Mouse (Mus musculus) MEL (cell line): ENCODE data around the gene Ofd1. TPM values are rescaled to one million over a fixed set of nuclear protein-coding genes. Genes with fewer than 3 reads are reported as not detected.

Experiments used
- DNase-seq: peaks from one replicate; pipeline ENCODE4 v3.0.0; 2011; ENCODE audit warnings: low read depth, low spot score
- H3K27ac ChIP-seq: 2 replicates; pipeline ENCODE4 v1.5.1; 2012; ENCODE audit warnings: low read depth, mild to moderate bottlenecking, control low read depth, low read length, moderate library complexity; ENCODE audit not compliant: control insufficient read depth
- H3K27me3 ChIP-seq, 2 experiments: fragments of 150-350 bp in 1 of 2; sonication (generic) in 1 of 2; 2 replicates each; pipeline ENCODE4 v1.6.1; 2012; ENCODE audit warnings: low read length in 2 of 2, mild to moderate bottlenecking in 2 of 2, improper control_type of control experiment in 1 of 2, moderate library complexity in 1 of 2; ENCODE audit not compliant: insufficient read depth in 2 of 2, control insufficient read depth in 1 of 2
- H3K36me3 ChIP-seq, 2 experiments: 2 replicates each; pipeline ENCODE4 v1.6.1; 2012 to 2014; ENCODE audit warnings: low read length in 2 of 2, improper control_type of control experiment in 1 of 2, inconsistent platforms in 1 of 2, mild to moderate bottlenecking in 1 of 2; ENCODE audit not compliant: insufficient read depth in 2 of 2, control insufficient read depth in 1 of 2
- H3K4me1 ChIP-seq, 2 experiments: fragments of 150-350 bp in 1 of 2; sonication (generic) in 1 of 2; 2 replicates each; pipeline ENCODE4 v1.6.1; 2012; ENCODE audit warnings: low read length in 2 of 2, improper control_type of control experiment in 1 of 2, mild to moderate bottlenecking in 1 of 2; ENCODE audit not compliant: insufficient read depth in 2 of 2, control insufficient read depth in 1 of 2
- H3K4me3 ChIP-seq, 2 experiments: fragments of 150-350 bp in 1 of 2; sonication (generic) in 1 of 2; 2 replicates each; pipeline ENCODE4 v1.5.1; 2012; ENCODE audit warnings: low read depth in 2 of 2, low read length in 2 of 2, mild to moderate bottlenecking in 2 of 2, moderate library complexity in 2 of 2, control low read depth in 1 of 2, improper control_type of control experiment in 1 of 2; ENCODE audit not compliant: control insufficient read depth in 1 of 2, insufficient read depth in 1 of 2
- H3K79me2 ChIP-seq: 2 replicates; pipeline ENCODE4 v1.6.1; 2012; ENCODE audit warnings: mild to moderate bottlenecking, low read length, moderate library complexity; ENCODE audit not compliant: control insufficient read depth, poor library complexity, insufficient read depth
- H3K9ac ChIP-seq: 2 replicates; pipeline ENCODE4 v1.6.1; 2012; ENCODE audit warnings: low read depth, mild to moderate bottlenecking, control low read depth, low read length, moderate library complexity; ENCODE audit not compliant: control insufficient read depth, poor library complexity, severe bottlenecking
- H3K9me3 ChIP-seq: fragments of 150-350 bp; sonication (generic); replicated peaks from 2 replicates; pipeline ENCODE4 v1.6.1; 2012; ENCODE audit warnings: mild to moderate bottlenecking, low read length, improper control_type of control experiment, moderate library complexity; ENCODE audit not compliant: insufficient read depth
- BHLHE40 ChIP-seq: IDR thresholded peaks from 2 replicates; pipeline ENCODE4 v1.6.1; 2012; ENCODE audit warnings: low read depth, mild to moderate bottlenecking, inconsistent platforms, low read length, improper control_type of control experiment, borderline replicate concordance
- CHD1 ChIP-seq: IDR thresholded peaks from 2 replicates; pipeline ENCODE4 v1.6.1; 2012; ENCODE audit warnings: low read depth, mild to moderate bottlenecking, inconsistent platforms, low read length, improper control_type of control experiment
- CTCF ChIP-seq, 3 experiments: IDR thresholded peaks in 2 of 3; conservative IDR thresholded peaks in 1 of 3; 2 replicates each; pipeline ENCODE4 v1.5.1; 2011 to 2012; ENCODE audit warnings: low read length in 3 of 3, low read depth in 2 of 3, mild to moderate bottlenecking in 2 of 3, improper control_type of control experiment in 1 of 3, inconsistent platforms in 1 of 3, mixed read lengths in 1 of 3, moderate library complexity in 1 of 3; ENCODE audit not compliant: control insufficient read depth in 1 of 3, insufficient read depth in 1 of 3, poor library complexity in 1 of 3, severe bottlenecking in 1 of 3
- EP300 ChIP-seq, 2 experiments: IDR thresholded peaks; 2 replicates each; pipeline ENCODE4 v1.6.1; 2011; ENCODE audit warnings: improper control_type of control experiment in 2 of 2, low read length in 2 of 2, low read depth in 1 of 2, mild to moderate bottlenecking in 1 of 2
- GABPA ChIP-seq: IDR thresholded peaks from 2 replicates; pipeline ENCODE4 v1.6.1; 2012; ENCODE audit warnings: low read depth, mild to moderate bottlenecking, inconsistent platforms, low read length, improper control_type of control experiment, moderate library complexity
- HCFC1 ChIP-seq: IDR thresholded peaks from 2 replicates; pipeline ENCODE4 v1.6.1; 2012; ENCODE audit warnings: low read depth, mild to moderate bottlenecking, inconsistent platforms, low read length, improper control_type of control experiment, moderate library complexity
- KAT2A ChIP-seq: conservative IDR thresholded peaks from 2 replicates; pipeline ENCODE4 v1.6.1; 2012; ENCODE audit warnings: low read depth, low read length, improper control_type of control experiment, inconsistent platforms
- MAFK ChIP-seq: IDR thresholded peaks from 2 replicates; pipeline ENCODE4 v1.6.1; 2011; ENCODE audit warnings: low read depth, mild to moderate bottlenecking, low read length, improper control_type of control experiment, borderline replicate concordance
- MAZ ChIP-seq: IDR thresholded peaks from 2 replicates; pipeline ENCODE4 v1.6.1; 2012; ENCODE audit warnings: low read depth, mild to moderate bottlenecking, inconsistent platforms, low read length, improper control_type of control experiment
- MEF2A ChIP-seq: IDR thresholded peaks from 2 replicates; pipeline ENCODE4 v1.6.1; 2014; ENCODE audit warnings: low read depth, mild to moderate bottlenecking, inconsistent platforms, low read length, improper control_type of control experiment; ENCODE audit not compliant: poor library complexity, insufficient replicate concordance, severe bottlenecking; ENCODE audit errors: extremely low read depth
- MYB ChIP-seq: IDR thresholded peaks from 2 replicates; pipeline ENCODE4 v1.6.1; 2011; ENCODE audit warnings: mild to moderate bottlenecking, low read depth, low read length, improper control_type of control experiment
- MYC ChIP-seq: IDR thresholded peaks from 2 replicates; pipeline ENCODE4 v1.6.1; 2011; ENCODE audit warnings: low read depth, mild to moderate bottlenecking, low read length, improper control_type of control experiment, moderate library complexity
- NELFE ChIP-seq: IDR thresholded peaks from 2 replicates; pipeline ENCODE4 v1.6.1; 2011; ENCODE audit warnings: low read depth, low read length, improper control_type of control experiment
- NRF1 ChIP-seq: IDR thresholded peaks from 2 replicates; pipeline ENCODE4 v1.6.1; 2014; ENCODE audit warnings: low read depth, mild to moderate bottlenecking, inconsistent platforms, low read length, improper control_type of control experiment, moderate library complexity; ENCODE audit not compliant: poor library complexity, insufficient read depth, severe bottlenecking
- POLR2A ChIP-seq, 2 experiments: IDR thresholded peaks; 2 replicates each; pipeline ENCODE4 v1.6.1; 2011 to 2012; ENCODE audit warnings: low read length in 2 of 2, mild to moderate bottlenecking in 2 of 2, control low read depth in 1 of 2, improper control_type of control experiment in 1 of 2, low read depth in 1 of 2, moderate library complexity in 1 of 2; ENCODE audit not compliant: control insufficient read depth in 1 of 2, insufficient read depth in 1 of 2, poor library complexity in 1 of 2
- POLR2AphosphoS2 ChIP-seq: IDR thresholded peaks from 2 replicates; pipeline ENCODE4 v1.6.1; 2011; ENCODE audit warnings: low read length, improper control_type of control experiment
- RAD21 ChIP-seq: IDR thresholded peaks from 2 replicates; pipeline ENCODE4 v1.6.1; 2011; ENCODE audit warnings: mild to moderate bottlenecking, low read depth, low read length, improper control_type of control experiment
- RCOR1 ChIP-seq: IDR thresholded peaks from 2 replicates; pipeline ENCODE4 v1.6.1; 2012; ENCODE audit warnings: low read depth, mild to moderate bottlenecking, inconsistent platforms, low read length, improper control_type of control experiment
- TBP ChIP-seq: IDR thresholded peaks from 2 replicates; pipeline ENCODE4 v1.8.0; 2011; ENCODE audit warnings: low read depth, low read length, improper control_type of control experiment
- UBTF ChIP-seq: IDR thresholded peaks from 2 replicates; pipeline ENCODE4 v1.6.1; 2012; ENCODE audit warnings: low read depth, mild to moderate bottlenecking, inconsistent platforms, low read length, improper control_type of control experiment, moderate library complexity, borderline replicate concordance; ENCODE audit not compliant: insufficient read depth
- USF1 ChIP-seq: IDR thresholded peaks from 2 replicates; pipeline ENCODE4 v1.6.1; 2014; ENCODE audit warnings: low read depth, mild to moderate bottlenecking, inconsistent platforms, low read length, improper control_type of control experiment, moderate library complexity
- ZC3H11A ChIP-seq: IDR thresholded peaks from 2 replicates; pipeline ENCODE4 v1.6.1; 2012; ENCODE audit warnings: low read depth, mild to moderate bottlenecking, inconsistent platforms, low read length, improper control_type of control experiment
- ZKSCAN1 ChIP-seq: IDR thresholded peaks from 2 replicates; pipeline ENCODE4 v1.6.1; 2012; ENCODE audit warnings: low read depth, mild to moderate bottlenecking, inconsistent platforms, low read length, improper control_type of control experiment, moderate library complexity
- ZMIZ1 ChIP-seq: IDR thresholded peaks from 2 replicates; pipeline ENCODE4 v1.6.1; 2012; ENCODE audit warnings: low read depth, mild to moderate bottlenecking, inconsistent platforms, low read length, improper control_type of control experiment, moderate library complexity
- ZNF384 ChIP-seq: IDR thresholded peaks from 2 replicates; pipeline ENCODE4 v1.6.1; 2012; ENCODE audit warnings: low read depth, mild to moderate bottlenecking, inconsistent platforms, low read length, improper control_type of control experiment
- polyA plus RNA-seq, 2 experiments: library from polyadenylated mRNA; stranded (reverse) in 1 of 2; unstranded in 1 of 2; fragments of >175 nt in 1 of 2; fragments of >200 nt in 1 of 2; gene quantifications; 2 replicates each; pipeline versions ENCODE4 v1.2.1 to v1.2.4; 2012; ENCODE audit warnings: low replicate concordance in 2 of 2, low read depth in 1 of 2; ENCODE audit not compliant: insufficient read length in 2 of 2, insufficient read depth in 1 of 2, missing spikeins in 1 of 2
- total RNA-seq: library from RNA; depleted of rRNA; stranded (reverse); fragments of 300-350 nt; gene quantifications from 2 replicates; pipeline ENCODE4 v1.2.3, GENCODE M21; 2012

The Ofd1 gene
- total and polyA plus RNA-seq, 3 experiments, result 39.1 to 65.0 (median 43.8) TPM

GRCm38 (mm10) chrX:166468321-166468720 lies 27.8 kb upstream of the Ofd1 start (continued):
- TF ChIP-seq HCFC1, result no peak
- no peak for TF ChIP-seq ZC3H11A
- TF ChIP-seq CHD1, result no peak
- TF ChIP-seq MAZ, result no peak
- TF ChIP-seq, all 39 proteins: peak for 0

- H3K36me3 ChIP-seq, result peaks cover 8 to 14% of the 10 kb centered on the region in 2 experiments
- TF ChIP-seq RAD21 (no peak), EP300 (IDR thresholded peaks at IDR 0.05; ENCODE audit: low read depth in 1 of 2, low read length in 2 of 2) (no peak), MAFK (no peak), MAZ (no peak), CHD1 (no peak), RCOR1 (0 out of 2 replicates have a peak, but pooled peaks have one; percentile 9), MYB (no peak), UBTF (no peak), NELFE (0 out of 2 replicates have a peak, but pooled peaks have one; percentile 27), ZMIZ1 (0 out of 2 replicates have a peak, but pooled peaks have one; percentile 52), MEF2A (no peak), POLR2AphosphoS2 (peak; percentile 74; the same call in 1 of the 2 replicates), NRF1 (no peak), CTCF (IDR thresholded peaks at IDR 0.05 in 2 of 3, conservative IDR thresholded peaks at IDR 0.05 in 1 of 3; ENCODE audit: control insufficient read depth in 1 of 3, insufficient read depth in 1 of 3, low read depth in 2 of 3, low read length in 3 of 3, poor library complexity in 1 of 3, severe bottlenecking in 1 of 3) (no peak), KAT2A (no peak), MYC (0 out of 2 replicates have a peak, but pooled peaks have one; percentile 25), USF1 (no peak), GABPA (no peak), TBP (no peak), POLR2A (IDR thresholded peaks at IDR 0.05; ENCODE audit: control insufficient read depth in 1 of 2, insufficient read depth in 1 of 2, low read depth in 1 of 2, low read length in 2 of 2, poor library complexity in 1 of 2) (peak in 1 of 2 experiments; percentile 11; a peak in 1 of 4 replicates), BHLHE40 (no peak), ZKSCAN1 (no peak), ZNF384 (no peak)
- H3K4me3 ChIP-seq, result no peak overlapping the region
- no peak overlapping the region for H3K9ac ChIP-seq
- no peaks in the 10 kb centered on the region for H3K9me3 ChIP-seq
- no peak overlapping the region for H3K27ac ChIP-seq
- H3K27me3 ChIP-seq, result no peaks in the 10 kb centered on the region
- H3K4me1 ChIP-seq, result peaks cover 0 to 3% of the 10 kb centered on the region in 2 experiments; a peak in 1 of 4 replicates
- peak; percentile 47 for DNase-seq
- peaks cover 2% of the 10 kb centered on the region; the same call in 1 of the 2 replicates for H3K79me2 ChIP-seq
Measured at GRCm38 (mm10) chrX:166455525-166455924, 15.0 kb upstream of the Ofd1 start.
